Mouse (Mus musculus): Measurements from ENCODE around the gene Tnpo1. TPM values are rescaled to one million over a fixed set of nuclear protein-coding genes. Genes with fewer than 3 reads are reported as not detected.

Tnpo1 gene
- polyA plus RNA-seq, 1 experiment from 2014 or later = 32.2 TPM

GRCm38 (mm10) chr13:98809087-98809486 lies 117.1 kb downstream of the Tnpo1 start:
- H3K4me2 ChIP-seq = no peak overlapping the region
- no peak overlapping the region for H3K27ac ChIP-seq (ENCODE audit: low read depth, low read length)
- peaks cover 13% of the 10 kb centered on the region for H3K4me1 ChIP-seq (replicated peaks; ENCODE audit: control insufficient read depth, insufficient read depth, low read length)
- no peaks in the 10 kb centered on the region for H3K27me3 ChIP-seq (replicated peaks; ENCODE audit: control insufficient read depth, insufficient read depth, low read length)
- H3K36me3 ChIP-seq (ENCODE audit: control insufficient read depth, insufficient read depth, low read length) = 0 out of 2 replicates have a peak, but pooled peaks cover 3% of the 10 kb centered on the region
- no peak overlapping the region for H3K9ac ChIP-seq (ENCODE audit: low read depth, low read length)
- H3K9me3 ChIP-seq (ENCODE audit: control insufficient read depth, low read length) = no peaks in the 10 kb centered on the region
- DNase-seq (ENCODE audit: low spot score) (no peak), ATAC-seq (replicated peaks; ENCODE audit: low FRiP score) (no peak)
- 38% methylated on average over 1 of the region's 1 CpGs for WGBS
- no peak overlapping the region for H3K4me3 ChIP-seq (ENCODE audit: low read depth, low read length)

- 72% methylated on average over 1 of the region's 1 CpGs for WGBS
- ATAC-seq (replicated peaks; ENCODE audit: low FRiP score) (no peak), DNase-seq (ENCODE audit: low spot score) (no peak)
- Histone ChIP-seq H3K27ac (ENCODE audit: low read depth, low read length) (no peak overlapping the region), H3K4me1 (replicated peaks; ENCODE audit: control insufficient read depth, insufficient read depth, low read length) (no peaks in the 10 kb centered on the region; the same call in 1 of the 2 replicates), H3K9ac (ENCODE audit: low read depth, low read length) (no peak overlapping the region), H3K36me3 (ENCODE audit: control insufficient read depth, insufficient read depth, low read length) (peaks cover 19% of the 10 kb centered on the region), H3K4me2 (no peak overlapping the region), H3K9me3 (ENCODE audit: control insufficient read depth, low read length) (no peaks in the 10 kb centered on the region; the same call in 1 of the 2 replicates), H3K4me3 (ENCODE audit: low read depth, low read length) (no peak overlapping the region), H3K27me3 (replicated peaks; ENCODE audit: control insufficient read depth, insufficient read depth, low read length) (no peaks in the 10 kb centered on the region)
Measured at GRCm38 (mm10) chr13:98804480-98804879, 121.7 kb downstream of the Tnpo1 start.

DNA sequence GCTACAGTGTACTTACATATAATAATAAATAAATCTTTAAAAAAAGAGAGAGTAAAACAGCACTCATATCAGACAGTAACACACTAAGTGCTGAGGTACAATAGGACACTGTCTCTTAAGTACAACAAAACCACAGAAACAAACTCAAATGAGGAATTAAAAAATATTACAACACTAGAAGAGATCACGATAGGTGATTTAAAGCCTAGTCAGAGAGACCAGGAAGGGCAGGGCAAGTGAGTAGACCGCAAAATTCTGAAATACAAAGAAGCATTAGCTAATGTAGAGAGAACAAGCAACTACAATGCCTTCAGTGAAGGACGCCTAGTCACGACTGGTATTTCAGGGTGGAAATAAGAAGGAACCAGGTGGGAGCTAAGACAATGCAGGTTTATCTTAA lies 122.5 kb downstream of the Tnpo1 start:
- DNase-seq (ENCODE audit: low spot score) = no peak
- ATAC-seq (replicated peaks; ENCODE audit: low FRiP score) = no peak
- Histone ChIP-seq H3K4me1 (replicated peaks; ENCODE audit: control insufficient read depth, insufficient read depth, low read length) (no peaks in the 10 kb centered on the region; the same call in 1 of the 2 replicates), H3K36me3 (ENCODE audit: control insufficient read depth, insufficient read depth, low read length) (peaks cover 19% of the 10 kb centered on the region), H3K4me2 (no peak overlapping the region), H3K9ac (ENCODE audit: low read depth, low read length) (no peak overlapping the region), H3K4me3 (ENCODE audit: low read depth, low read length) (no peak overlapping the region), H3K9me3 (ENCODE audit: control insufficient read depth, low read length) (no peaks in the 10 kb centered on the region; the same call in 1 of the 2 replicates), H3K27me3 (replicated peaks; ENCODE audit: control insufficient read depth, insufficient read depth, low read length) (no peaks in the 10 kb centered on the region), H3K27ac (ENCODE audit: low read depth, low read length) (no peak overlapping the region; the same call in 1 of the 2 replicates)
- 80% methylated on average over 4 of the region's 4 CpGs for WGBS

DNA sequence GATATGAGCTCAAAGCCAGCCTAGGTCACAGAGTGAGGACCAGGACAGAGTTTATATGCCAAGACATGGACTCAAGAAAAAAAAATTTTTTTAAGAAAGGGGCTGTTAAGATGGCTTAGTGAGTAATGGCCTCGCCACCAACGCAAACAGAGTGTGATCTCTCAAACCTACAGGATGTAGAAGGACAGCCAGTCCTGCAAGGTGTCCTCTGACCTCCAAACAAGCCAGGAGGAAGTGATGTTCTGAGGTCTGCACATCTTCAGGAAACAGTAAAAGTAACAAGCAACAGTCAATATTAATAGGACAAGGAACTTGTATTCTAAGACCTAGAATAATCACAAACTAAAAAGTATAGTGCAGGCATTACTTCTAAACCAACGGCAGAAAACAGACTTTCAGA lies 123.2 kb downstream of the Tnpo1 start:
- peaks cover 19% of the 10 kb centered on the region for H3K36me3 ChIP-seq (ENCODE audit: control insufficient read depth, insufficient read depth, low read length)
- 74% methylated on average over 3 of the region's 3 CpGs for WGBS

DNA sequence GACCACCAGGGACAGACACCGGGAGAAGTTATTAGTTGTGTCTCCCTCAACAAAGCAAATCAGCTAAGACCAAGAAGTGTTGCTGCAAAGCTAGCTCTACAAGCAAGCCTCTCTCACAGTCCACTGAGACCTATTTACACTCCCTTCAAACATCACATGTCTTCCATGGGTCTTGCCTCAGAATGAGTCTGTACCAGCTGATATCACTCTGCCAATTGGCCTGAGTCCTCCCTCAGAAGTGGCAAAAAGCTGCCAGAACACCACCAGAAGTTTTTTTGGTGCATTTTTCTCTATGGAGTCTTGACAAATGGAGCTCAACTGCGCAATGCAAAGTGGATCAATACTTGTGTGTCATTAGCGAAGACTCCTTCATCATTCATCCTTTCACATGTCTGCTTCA lies 130.7 kb downstream of the Tnpo1 start:
- H3K27me3 ChIP-seq (replicated peaks; ENCODE audit: control insufficient read depth, insufficient read depth, low read length) = no peaks in the 10 kb centered on the region
- DNase-seq (ENCODE audit: low spot score) (no peak), ATAC-seq (replicated peaks; ENCODE audit: low FRiP score) (no peak)
- H3K4me1 ChIP-seq (replicated peaks; ENCODE audit: control insufficient read depth, insufficient read depth, low read length) = no peaks in the 10 kb centered on the region
- H3K4me2 ChIP-seq = no peak overlapping the region
- 92% methylated on average over 3 of the region's 3 CpGs for WGBS
- H3K27ac ChIP-seq (ENCODE audit: low read depth, low read length) = no peak overlapping the region
- no peak overlapping the region for H3K9ac ChIP-seq (ENCODE audit: low read depth, low read length)
- no peak overlapping the region for H3K4me3 ChIP-seq (ENCODE audit: low read depth, low read length)
- H3K36me3 ChIP-seq (ENCODE audit: control insufficient read depth, insufficient read depth, low read length) = peaks cover 13% of the 10 kb centered on the region
- H3K9me3 ChIP-seq (ENCODE audit: control insufficient read depth, low read length) = no peaks in the 10 kb centered on the region; the same call in 1 of the 2 replicates

More for the DNA sequence above, 123.2 kb downstream of the Tnpo1 start:
- ATAC-seq (replicated peaks; ENCODE audit: low FRiP score) = no peak
- H3K4me3 ChIP-seq (ENCODE audit: low read depth, low read length) = no peak overlapping the region
- H3K4me2 ChIP-seq = no peak overlapping the region
- H3K27ac ChIP-seq (ENCODE audit: low read depth, low read length) = no peak overlapping the region
- H3K4me1 ChIP-seq (replicated peaks; ENCODE audit: control insufficient read depth, insufficient read depth, low read length) = no peaks in the 10 kb centered on the region; the same call in 1 of the 2 replicates
- no peak for DNase-seq (ENCODE audit: low spot score)
- H3K9ac ChIP-seq (ENCODE audit: low read depth, low read length) = no peak overlapping the region
- H3K9me3 ChIP-seq (ENCODE audit: control insufficient read depth, low read length) = no peaks in the 10 kb centered on the region; the same call in 1 of the 2 replicates
- H3K27me3 ChIP-seq (replicated peaks; ENCODE audit: control insufficient read depth, insufficient read depth, low read length) = no peaks in the 10 kb centered on the region

DNA sequence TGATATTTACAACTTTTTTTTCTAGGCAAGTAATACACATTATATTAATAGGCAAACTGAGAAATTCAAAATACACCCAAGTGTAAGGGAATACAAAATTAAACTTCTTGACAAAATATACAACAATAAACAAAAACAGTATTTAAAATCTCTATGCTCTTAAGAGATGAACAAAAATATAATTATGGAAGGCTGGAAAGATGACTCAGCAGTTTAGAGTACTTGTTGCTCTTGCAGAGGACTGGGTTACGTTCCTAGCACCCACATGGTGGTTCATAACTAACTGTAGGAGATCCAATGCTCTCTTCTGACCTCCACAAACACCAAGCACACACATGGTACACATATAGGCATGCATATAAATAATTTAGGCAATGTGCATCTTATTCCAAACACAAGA lies 133.3 kb downstream of the Tnpo1 start:
- Histone ChIP-seq H3K9me3 (ENCODE audit: control insufficient read depth, low read length) (no peaks in the 10 kb centered on the region), H3K4me3 (ENCODE audit: low read depth, low read length) (no peak overlapping the region), H3K36me3 (ENCODE audit: control insufficient read depth, insufficient read depth, low read length) (peaks cover 4% of the 10 kb centered on the region; the same call in 1 of the 2 replicates), H3K4me2 (no peak overlapping the region), H3K9ac (ENCODE audit: low read depth, low read length) (no peak overlapping the region), H3K27ac (ENCODE audit: low read depth, low read length) (no peak overlapping the region), H3K27me3 (replicated peaks; ENCODE audit: control insufficient read depth, insufficient read depth, low read length) (no peaks in the 10 kb centered on the region), H3K4me1 (replicated peaks; ENCODE audit: control insufficient read depth, insufficient read depth, low read length) (no peaks in the 10 kb centered on the region)
- DNase-seq (ENCODE audit: low spot score) = no peak
- 94% methylated on average over 1 of the region's 1 CpGs for WGBS
- no peak for ATAC-seq (replicated peaks; ENCODE audit: low FRiP score)

GRCm38 (mm10) chr13:98791693-98792092 lies 134.5 kb downstream of the Tnpo1 start:
- Histone ChIP-seq H3K4me2 (no peak overlapping the region), H3K27ac (ENCODE audit: low read depth, low read length) (no peak overlapping the region), H3K36me3 (ENCODE audit: control insufficient read depth, insufficient read depth, low read length) (peaks cover 2% of the 10 kb centered on the region; the same call in 1 of the 2 replicates), H3K4me3 (ENCODE audit: low read depth, low read length) (no peak overlapping the region), H3K4me1 (replicated peaks; ENCODE audit: control insufficient read depth, insufficient read depth, low read length) (0 out of 2 replicates have a peak, but pooled peaks cover 3% of the 10 kb centered on the region), H3K27me3 (replicated peaks; ENCODE audit: control insufficient read depth, insufficient read depth, low read length) (no peaks in the 10 kb centered on the region), H3K9ac (ENCODE audit: low read depth, low read length) (no peak overlapping the region), H3K9me3 (ENCODE audit: control insufficient read depth, low read length) (no peaks in the 10 kb centered on the region)
- 93% methylated on average over 1 of the region's 1 CpGs for WGBS
- ATAC-seq (replicated peaks; ENCODE audit: low FRiP score) (no peak), DNase-seq (ENCODE audit: low spot score) (no peak)

Other genes with a start within 250 kb of the Tnpo1 start
- 0.19 TPM in 1 of 2 replicates, not detected in the other for gene Tmem171, start 231.6 kb downstream of the Tnpo1 start, polyA plus RNA-seq (2014; fragmentation: Nextera tagmentation; extraction: Ambion mirVana)
- 23.7 and 25.3 TPM in 2 replicates for gene Fcho2, start 110.9 kb downstream of the Tnpo1 start, polyA plus RNA-seq (2014; fragmentation: Nextera tagmentation; extraction: Ambion mirVana)
- gene 1700024P04Rik, start 58.2 kb upstream of the Tnpo1 start, polyA plus RNA-seq (2014; fragmentation: Nextera tagmentation; extraction: Ambion mirVana) = not detected in 2 replicates